Mouse (Mus musculus) brain, embryonic 18.5 days (tissue): ENCODE data around the gene Tcstv1.
"Not testable (repeated sequence)": the region's sequence is repeated elsewhere in the genome, so short reads cannot be mapped to it uniquely, and the experiment has no call there.

Experiments
- DNase-seq: peaks from one replicate; pipeline ENCODE4 v3.0.0-alpha.2; 2012; ENCODE audit warnings: low read depth, low spot score

Gene Tcstv1

DNA sequence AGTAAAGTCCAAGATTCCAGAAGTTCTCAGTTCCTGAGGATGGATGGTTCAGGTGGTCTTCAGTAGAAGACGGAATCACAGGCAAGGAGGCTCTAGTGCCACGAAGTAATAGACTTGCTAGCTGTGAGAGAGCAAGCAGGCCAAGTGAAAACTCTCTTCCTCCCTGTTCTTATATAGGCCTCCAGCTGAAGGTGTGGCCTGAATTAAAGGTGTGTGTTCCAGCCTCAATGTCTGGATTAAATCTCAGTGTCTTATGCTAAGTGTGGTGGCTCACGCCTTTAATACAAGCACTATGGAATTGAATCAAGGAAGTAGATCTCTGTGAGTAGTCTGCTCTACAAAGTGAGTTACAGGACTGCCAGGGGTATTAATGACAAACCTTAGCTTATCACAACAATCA lies at the start of gene Tcstv1:
TSS of gene Tcstv1 (minus strand) at position 101 of the 400 bp plus-strand sequence.
- DNase-seq, result not testable (repeated sequence)

DNA sequence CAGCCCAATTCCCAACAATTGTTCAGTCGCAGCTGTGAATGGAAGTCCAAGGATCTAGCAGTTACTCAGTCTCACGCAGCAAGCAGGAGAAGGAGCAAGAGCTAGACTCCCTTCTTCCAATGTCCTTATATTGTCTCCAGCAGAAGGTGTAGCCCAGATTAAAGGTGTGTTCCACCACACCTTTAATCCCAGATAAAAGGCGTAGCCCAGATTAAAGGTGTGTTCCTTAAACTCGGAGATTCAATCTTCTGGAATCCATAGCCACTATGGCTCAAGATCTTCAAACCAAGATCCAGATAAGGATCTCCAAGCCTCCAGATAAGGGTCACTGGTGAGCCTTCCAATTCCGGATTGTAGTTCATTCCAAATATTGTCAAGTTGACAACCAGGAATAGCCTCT lies 34.6 kb upstream of the Tcstv1 start, which contains the start of gene Gm21761:
TSS of gene Gm21761 (minus strand) at position 101 of the 400 bp plus-strand sequence.
- not testable (repeated sequence) for DNase-seq

DNA sequence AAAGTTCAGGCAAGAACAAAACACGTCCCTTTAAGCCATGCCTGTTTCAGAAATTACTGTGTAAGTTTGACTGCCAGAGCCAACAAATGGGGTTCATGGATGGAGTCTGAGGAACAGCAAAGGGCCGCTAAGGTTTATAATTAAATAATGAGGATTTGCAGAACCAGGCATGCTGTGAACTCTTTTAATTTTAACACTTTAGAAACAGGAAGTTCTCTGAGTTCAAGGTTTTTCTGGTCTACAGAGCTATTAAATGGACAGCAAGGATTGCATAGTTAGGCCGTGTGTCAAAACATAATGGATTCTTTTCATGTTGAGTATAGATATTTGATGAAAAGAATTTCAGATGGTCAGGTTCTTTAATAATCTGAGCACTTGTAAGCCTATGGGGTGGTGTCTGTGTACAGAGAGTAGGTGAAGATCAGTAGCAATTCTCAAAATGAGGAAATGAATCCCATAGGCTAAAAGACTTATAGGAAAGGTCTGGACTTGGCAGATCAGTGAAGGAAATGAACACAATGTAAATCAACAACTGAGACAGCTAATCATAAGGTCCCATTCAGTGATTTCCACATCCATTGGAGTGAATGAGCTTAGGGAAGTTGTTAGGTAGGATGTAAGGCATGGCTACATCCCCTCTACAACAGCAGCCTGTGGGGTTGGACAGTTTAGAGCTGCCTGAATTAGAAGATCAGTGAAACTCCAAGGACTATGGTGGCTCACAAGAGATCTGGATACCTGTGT lies 30.2 kb upstream of the Tcstv1 start:
- not testable (repeated sequence) for DNase-seq

DNA sequence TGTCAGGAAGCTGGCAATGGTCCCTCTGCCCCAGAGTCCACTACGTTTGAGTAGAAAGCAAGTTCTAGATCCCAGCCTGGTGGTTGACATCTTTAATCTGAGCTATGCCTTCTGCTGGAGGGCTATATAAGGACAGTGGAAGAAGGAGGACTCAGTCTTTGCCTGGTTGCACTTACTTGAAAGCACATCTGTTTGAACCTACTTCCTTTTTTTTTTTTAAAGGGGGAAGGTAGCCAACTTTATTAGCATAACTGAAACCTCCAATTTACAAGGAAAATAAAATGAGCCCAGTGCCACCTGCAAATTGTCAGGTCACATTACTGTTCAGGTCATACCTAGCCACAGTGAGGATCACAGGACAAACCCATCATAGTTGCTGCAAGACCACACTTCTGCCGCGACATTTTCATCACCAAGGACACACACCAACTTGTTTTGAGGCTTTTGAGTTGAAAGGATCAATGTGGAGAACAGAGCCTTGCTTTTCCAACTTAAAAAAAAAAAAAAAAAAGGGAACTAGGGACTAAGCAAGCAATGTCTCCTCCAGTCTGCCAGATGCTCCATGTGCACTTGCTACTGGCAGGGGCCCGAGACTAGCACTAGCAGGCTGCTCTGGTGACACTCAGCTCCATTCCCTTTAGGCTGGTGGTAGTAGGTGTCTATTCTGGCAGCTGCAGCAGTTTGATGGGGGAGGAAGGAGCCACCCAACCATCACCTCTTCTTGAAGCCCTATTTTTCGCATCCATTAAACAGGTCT lies 22.6 kb upstream of the Tcstv1 start:
- DNase-seq, result not testable (repeated sequence)

- DNase-seq, result not testable (repeated sequence)
Measured at GRCm38 (mm10) chr13:119916449-119916848, 21.9 kb upstream of the Tcstv1 start.

GRCm38 (mm10) chr13:119898549-119898948 lies 4.0 kb upstream of the Tcstv1 start:
- DNase-seq, result not testable (repeated sequence)

DNA sequence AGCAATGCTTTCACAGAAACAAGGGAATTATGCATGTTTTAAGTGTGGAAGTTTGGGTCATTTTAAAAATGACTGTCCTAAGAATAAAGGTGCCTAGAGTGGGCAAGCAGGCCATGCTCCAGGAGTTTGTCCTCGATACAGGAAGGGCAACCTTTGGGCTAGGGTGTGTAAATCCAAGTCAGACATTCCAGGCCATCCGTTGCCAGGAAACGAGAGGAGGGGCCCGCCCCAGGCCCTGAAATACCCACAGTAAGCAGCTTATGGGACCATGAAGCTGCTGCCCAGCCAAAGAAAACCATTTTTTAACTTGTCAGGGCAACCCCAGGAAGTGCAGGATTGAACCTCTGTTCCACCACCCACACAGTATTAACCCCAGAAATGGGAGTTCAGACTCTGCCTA lies 7.7 kb downstream of the Tcstv1 start:
- not testable (repeated sequence) for DNase-seq

DNA sequence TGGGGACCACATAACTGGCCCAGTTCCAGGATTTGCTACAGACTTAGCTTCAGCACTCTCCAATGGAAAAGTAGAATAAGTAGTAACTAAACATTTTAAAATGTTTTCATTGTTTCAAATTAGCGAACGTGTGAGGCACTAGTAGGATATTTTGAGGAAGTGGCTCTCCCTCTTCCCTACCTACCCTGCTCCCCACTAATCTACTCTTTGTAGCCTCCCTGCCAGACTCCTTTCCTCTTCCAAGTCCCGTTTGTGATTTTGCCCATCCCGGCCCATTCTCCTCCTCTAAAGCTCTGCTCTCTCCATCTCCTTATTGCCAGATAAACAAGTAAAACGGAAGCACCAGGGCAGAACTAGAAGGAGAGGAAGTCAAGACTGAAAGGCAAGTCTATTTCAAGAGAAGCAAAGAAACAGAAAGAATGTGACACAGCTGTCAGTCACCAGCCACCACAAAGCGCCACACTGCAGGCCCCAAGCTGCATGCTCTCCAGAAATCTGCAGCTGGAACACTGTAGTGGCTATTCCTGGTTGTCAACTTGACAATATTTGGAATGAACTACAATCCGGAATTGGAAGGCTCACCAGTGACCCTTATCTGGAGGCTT lies 30.1 kb downstream of the Tcstv1 start:
- DNase-seq, result not testable (repeated sequence)

DNA sequence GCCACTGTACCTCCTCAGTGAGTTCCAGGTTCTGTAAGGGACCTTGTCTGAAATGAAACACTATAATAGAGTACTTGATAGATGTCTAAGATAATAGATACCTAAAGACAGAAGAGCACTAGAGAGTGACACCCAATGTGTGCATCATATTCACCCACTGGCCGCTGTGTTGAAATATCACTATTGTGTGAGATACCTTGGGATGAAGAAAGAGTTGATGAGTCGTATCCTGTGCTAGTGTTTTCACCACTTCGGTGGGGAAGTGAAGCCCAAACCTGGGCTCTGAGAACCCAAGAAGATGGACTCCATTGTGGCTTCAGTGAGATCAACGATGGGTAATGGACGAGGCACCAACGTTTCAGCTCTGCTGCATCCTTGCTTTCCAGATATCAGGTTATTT lies 32.2 kb downstream of the Tcstv1 start:
- DNase-seq, result not testable (repeated sequence)
